Comparison of ENCODE assay signal across 8 mouse cellular contexts in genomic region chr13:29835170-29835569, GRCm38 (mm10). TPM values are rescaled to one million over a fixed set of nuclear protein-coding genes. Genes with fewer than 3 reads are reported as not detected.
DNase-seq lines count a peak whose midpoint lies in the region; ATAC-seq lines count a peak whose summit lies in the region.
"Had no signal": no experiment of that assay in that cellular context is flagged by ENCODE, and none has a peak within 500 bp of the region (broad histone marks: within the 10 kb centered on the region; RNA-seq: fewer than 3 reads in every experiment).

No protein-coding gene starts in this region.

- no peak overlapping the region for H3K4me3 ChIP-seq in kidney, embryonic 15.5 days (replicated peaks)

- no peak for ATAC-seq in kidney, embryonic 15.5 days (replicated peaks; ENCODE audit: low FRiP score)

- peak; percentile 44 for DNase-seq in kidney, adult 18-20 months
- DNase-seq in CD4-positive, CD25-positive, alpha-beta regulatory T cell, adult 2 months (ENCODE audit: low read depth, low spot score) = peak; percentile 60
- DNase-seq in NIH3T3 (ENCODE audit: low read depth) = peak; percentile 74
- peak; percentile 76 for DNase-seq in embryo, embryonic 10.5 days (ENCODE audit: low spot score)
- peak; percentile 64 to 73 for DNase-seq in left cerebral cortex, postnatal 14 days (ENCODE audit: low spot score in 2 of 2)
- peak; percentile 49 for DNase-seq in telencephalon, adult 2 months (ENCODE audit: low read depth, low spot score)

- no peaks in the 10 kb centered on the region for H3K4me1 ChIP-seq in kidney, embryonic 15.5 days

- intact Hi-C loops in left cerebral cortex, postnatal 14 days (cut with DNase I) = loop anchor here (5.0 kb wide), 2 partner anchors 1418 to 1433 kb away; no protein-coding TSS in a partner anchor

- H3K4me2 ChIP-seq in kidney, embryonic 15.5 days = no peak overlapping the region

- 32% methylated on average over 4 of the region's 4 CpGs for WGBS in kidney, embryonic 15.5 days

- H3K9me3 ChIP-seq in kidney, embryonic 15.5 days (replicated peaks) = no peaks in the 10 kb centered on the region

- H3K27ac ChIP-seq in kidney, embryonic 15.5 days = no peak overlapping the region
- H3K27ac ChIP-seq: macrophage had no signal

- no peaks in the 10 kb centered on the region for H3K27me3 ChIP-seq in kidney, embryonic 15.5 days

- H3K36me3 ChIP-seq in kidney, embryonic 15.5 days = peaks cover 23% of the 10 kb centered on the region

- no peak overlapping the region for H3K9ac ChIP-seq in kidney, embryonic 15.5 days

RNA-seq across cellular contexts. Expression of gene Cdkal1, which starts 20.3 kb away (rescaled TPM):
- polyA plus RNA-seq in kidney, embryonic 15.5 days (2015; fragmentation: Nextera tagmentation; extraction: Ambion mirVana) = 33.5 and 34.7 TPM in 2 replicates
- 10 to 100 TPM; 16.5 to 19.7 TPM for total RNA-seq in left cerebral cortex, postnatal 14 days (2021)
